Mouse (Mus musculus): ENCODE data around the gene Abhd8.
"Not testable (repeated sequence)": the region's sequence is repeated elsewhere in the genome, so short reads cannot be mapped to it uniquely, and the experiment has no call there.

Gene Abhd8

DNA sequence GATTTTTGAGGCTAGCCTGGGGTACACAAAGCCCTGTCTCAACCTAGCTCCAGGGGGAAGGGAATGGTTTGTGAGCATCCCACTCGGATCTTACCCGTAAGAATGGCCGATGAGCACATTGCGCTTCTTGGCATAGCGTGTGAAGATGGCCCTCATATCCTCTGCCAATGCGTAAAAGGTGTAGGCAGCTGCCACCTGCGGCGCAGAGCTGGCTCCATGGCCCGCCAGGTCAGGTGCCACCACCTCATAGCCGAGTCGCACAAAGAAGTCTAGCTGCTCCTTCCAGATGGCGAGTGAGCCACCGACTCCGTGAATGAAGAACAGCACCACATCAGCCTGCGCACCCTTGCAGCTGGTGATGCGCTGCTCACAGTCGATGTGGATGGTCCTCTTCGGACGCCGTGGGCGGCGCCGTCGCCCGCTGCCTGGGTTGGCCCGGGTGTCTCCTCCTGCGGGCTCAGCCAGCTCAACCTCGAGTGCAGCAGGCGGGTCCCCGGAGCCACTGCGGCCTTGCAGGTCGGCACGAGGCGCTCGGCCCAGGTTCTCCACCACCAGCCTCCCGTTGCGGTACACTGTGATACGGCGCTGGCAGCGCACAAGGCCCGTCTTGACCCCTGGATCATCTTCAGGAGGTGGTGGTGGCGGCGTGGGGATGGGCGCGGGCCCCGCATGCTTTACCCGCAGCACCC, 2.2 kb downstream of the Abhd8 start:
- no peak for DNase-seq (ENCODE audit: low read depth, low spot score)

DNA sequence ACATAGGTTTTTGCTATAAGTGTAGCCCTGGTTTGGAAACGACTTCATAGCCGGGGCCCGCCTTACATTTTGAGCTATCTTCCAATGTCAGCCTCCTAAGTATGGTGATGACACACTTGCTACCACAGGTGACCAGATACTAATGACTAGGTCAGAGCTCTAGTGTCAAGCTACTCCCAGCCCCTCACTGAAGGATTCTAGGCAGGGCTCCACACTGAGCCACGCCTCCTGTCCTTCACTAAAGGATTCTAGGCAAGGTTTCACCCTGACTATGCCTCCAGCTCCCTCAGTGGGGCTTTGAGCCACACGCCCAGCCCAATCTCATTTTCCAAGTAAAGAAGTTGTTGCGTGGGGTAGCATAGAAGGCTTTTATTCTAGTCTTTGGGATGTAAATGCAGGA, 2.7 kb downstream of the Abhd8 start:
- no peak for DNase-seq (ENCODE audit: low read depth, low spot score)

DNA sequence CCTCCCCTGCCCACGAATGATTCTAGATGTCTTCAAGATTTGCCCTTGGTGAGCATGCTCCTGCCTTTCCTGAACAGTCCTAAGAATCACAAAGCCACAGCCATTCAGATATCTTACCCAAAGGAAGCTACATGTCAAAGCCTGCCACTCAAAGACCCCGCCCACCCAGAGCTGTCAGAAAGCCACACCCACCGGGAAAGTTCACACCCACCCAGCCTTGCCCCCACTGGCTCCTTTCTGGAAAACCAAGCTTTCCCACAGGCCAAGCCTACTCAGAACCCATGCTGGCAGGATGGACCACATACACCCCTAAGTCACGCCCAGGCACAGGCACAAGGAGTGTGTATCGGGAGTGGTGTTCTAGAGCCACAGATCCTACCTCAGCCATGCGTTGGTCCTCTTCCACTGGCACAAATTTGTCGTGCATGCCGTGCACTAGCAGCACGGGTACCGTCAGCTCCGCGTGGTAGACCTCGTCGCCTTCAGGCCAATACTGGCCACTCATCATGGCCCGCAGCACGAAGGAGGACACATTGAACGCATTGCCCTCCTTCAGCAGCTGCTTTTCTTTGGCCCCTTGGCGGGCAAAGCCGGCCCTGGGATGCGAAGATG, 5.7 kb downstream of the Abhd8 start:
- peak; percentile 70 for DNase-seq (ENCODE audit: low read depth, low spot score)

DNA sequence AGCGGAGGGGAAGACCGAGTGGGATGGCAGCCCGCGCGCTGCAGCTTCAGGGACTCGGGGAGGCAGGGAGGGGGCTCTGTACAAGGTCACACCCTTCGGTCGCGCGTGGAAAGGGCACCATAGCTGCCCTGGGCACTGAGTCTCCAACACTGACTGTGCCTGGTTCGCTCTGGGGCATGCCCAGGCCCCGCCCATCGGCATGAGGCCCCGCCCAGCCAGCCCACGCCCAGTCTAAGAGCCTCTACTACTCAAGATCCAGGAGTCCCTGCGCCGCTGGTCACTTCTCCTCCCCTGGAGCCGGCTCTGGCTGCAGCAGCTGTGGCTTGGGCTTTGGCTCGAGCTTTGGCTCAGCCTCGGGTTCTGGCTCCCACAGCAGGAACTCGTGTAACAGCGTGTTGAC, 6.5 kb downstream of the Abhd8 start:
- DNase-seq (ENCODE audit: low read depth, low spot score): no peak

DNA sequence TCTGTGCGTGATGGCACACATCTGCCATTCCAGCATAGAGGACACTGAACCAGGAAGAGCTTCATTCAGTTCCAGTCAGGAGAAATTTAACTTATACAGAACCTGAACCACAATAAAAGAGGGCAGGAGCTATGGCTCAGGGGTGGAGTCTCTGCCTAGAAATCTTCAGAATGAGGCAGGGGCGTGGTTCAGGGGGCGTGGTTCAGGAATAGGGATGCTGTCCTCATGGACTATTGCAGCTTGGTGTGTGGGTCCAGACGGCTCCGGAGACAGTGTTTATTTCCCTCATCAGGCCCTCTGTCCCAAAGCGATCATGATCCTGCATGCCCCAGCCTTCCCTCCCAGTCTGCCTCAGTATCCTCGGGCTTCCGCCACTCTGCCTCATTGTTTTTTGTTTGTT, 8.8 kb downstream of the Abhd8 start:
- peak; percentile 64 for DNase-seq (ENCODE audit: low read depth, low spot score)

DNA sequence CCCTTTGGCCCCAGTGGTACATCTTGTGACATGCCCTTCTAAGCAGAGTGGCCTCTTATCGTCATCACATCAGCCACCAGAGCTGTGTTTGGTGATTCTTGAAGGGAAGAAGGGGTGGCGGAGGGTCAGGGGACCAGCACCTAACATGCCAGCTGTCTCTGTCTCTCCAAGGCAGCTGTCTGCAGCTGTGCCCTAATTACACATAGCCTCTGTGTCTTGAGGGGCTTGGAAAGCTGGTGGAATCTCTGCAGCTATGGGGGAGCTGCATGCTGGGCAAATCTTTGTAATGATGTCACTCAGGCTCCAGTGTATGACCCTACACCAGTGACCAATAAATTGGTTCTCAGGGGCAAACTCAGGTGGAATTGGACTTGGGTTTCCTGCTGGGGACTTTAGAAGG, 10.8 kb downstream of the Abhd8 start:
- no peak for DNase-seq (ENCODE audit: low read depth, low spot score)

DNA sequence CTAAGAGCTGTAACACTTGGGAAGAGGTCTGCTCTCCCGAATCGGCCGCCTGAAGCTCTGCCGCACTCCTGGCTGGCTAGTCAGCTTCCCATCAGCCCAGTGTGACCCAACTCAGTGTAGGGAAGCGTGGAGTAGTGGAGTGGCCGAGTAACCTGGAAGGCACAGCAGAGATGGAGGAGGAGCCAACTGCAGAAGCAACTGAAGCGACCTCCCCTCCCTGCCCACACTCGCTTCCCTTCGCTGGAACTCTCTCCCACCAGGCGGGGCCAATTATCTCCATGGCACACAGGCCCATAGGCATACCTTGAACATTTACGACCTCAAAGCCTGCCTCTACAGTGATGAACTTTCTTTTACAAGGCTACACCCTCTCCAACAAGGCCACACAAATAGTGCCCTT, 11.7 kb downstream of the Abhd8 start:
- DNase-seq (ENCODE audit: low read depth, low spot score): no peak

DNA sequence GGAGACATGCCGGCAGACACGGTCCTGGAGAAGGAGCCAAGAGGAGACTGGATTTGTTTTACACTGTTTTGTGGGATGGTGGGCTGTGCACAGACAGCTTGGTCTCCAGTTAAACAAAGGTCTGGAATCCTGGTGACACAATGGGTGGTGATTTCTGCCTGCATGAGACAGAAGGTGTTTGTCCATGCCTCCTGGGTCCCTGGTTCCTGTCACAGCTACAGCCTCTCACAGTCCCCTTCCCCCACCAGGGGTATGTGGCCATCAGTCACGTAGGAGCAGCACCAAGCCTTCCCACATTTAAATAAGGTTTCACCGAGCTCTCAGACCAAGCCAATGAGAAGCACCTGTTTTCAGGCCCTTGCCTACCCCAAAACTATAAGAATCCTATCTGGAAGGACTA, 12.1 kb downstream of the Abhd8 start:
- DNase-seq (ENCODE audit: low read depth, low spot score): no peak

DNA sequence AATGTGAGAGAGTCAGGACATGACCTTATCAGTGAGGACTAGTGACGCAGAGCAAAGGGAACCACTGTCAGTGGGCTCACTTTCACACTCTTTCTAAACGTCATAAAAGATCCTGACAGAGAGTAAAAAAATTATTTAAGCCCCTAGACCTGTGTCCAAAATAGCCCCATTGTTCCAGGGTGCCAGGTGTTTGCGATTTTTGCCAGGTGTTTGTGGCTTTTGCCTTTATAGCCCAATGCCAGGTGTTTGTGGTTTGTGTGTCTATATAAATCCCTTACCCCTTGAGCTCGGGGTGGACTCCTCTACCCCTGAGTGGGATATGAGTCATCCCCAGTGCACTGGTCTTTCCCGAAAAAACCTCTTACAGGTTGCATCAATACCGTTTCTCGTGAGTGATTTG, 18.4 kb downstream of the Abhd8 start:
- DNase-seq (ENCODE audit: low read depth, low spot score): no peak

DNA sequence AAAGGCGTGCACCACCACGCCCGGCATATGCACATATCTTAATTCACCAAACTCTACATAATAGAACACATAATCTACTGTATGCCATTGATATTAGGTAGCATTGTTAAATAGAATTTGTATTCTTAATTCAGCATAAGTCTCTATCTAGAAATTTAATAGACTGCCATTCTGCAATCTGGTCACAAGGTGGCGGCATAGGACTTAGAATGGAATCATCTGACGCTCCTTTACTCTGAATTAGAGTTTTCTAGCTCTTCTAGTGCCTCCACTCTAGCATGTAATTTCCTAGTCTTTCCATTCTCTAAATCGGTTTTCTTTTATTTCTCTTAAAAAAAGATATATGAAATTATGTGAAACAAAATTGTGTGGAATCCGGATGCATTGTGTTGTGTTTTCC, 22.1 kb downstream of the Abhd8 start:
- peak; percentile 65 for DNase-seq (ENCODE audit: low read depth, low spot score)

DNA sequence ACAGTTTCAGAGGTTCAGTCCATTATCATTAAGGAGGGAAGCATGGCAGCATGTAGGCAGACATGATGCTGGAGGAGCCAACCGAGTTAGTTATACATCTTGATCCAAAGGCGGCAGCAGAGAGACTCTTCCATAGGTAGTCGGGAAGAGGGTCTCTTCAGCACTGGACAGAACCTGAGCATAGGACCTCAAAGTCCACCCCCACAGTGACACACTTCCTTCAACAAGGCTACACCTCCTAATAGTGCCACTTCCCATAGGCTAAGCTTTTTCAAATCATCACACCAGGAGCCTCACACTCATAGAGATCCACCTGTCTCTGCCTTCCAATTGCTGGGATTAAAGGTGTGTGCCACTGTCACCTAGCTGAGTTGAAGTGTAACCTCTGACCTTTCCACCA, 26.4 kb downstream of the Abhd8 start:
- no peak for DNase-seq (ENCODE audit: low read depth, low spot score)

DNA sequence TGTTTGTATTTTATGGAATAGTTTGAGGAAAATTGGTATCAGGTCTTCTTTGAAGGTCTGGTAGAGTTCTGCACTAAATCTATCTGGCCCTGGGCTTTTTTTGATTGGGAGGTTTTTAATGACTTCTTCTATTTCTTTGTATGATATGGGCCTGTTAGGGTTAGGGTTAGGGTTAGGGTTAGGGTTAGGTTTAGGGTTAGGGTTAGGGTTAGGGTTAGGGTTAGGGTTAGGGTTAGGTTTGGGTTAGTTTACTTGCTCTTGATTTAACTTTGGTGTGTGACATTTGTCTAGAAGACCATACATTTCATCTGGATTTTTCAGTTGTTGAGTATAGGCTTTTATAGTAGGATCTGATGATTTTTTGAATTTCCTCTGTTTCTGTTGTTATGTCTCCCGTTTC, 30.5 kb downstream of the Abhd8 start:
- DNase-seq (ENCODE audit: low read depth, low spot score): not testable (repeated sequence)

DNA sequence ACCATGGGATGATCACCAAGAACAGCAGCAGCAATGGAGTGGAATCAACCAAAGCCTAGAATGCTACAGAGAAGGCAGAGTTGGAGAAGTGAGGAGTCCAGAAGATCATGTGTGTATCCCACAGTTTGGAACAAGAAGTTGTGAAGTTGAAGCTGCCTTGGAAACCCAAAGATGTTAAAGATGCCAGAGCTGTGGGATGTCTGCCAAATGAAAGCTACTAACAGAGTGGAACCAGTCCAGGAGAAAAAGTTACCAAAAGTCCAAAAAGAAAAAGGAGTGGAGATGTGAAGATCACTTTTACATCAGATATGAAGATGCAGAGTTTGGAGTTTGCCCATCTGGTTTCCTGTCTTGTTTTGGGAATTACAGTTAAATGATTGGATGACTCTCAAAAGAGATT, 41.3 kb downstream of the Abhd8 start:
- no peak for DNase-seq (ENCODE audit: low read depth, low spot score)

DNA sequence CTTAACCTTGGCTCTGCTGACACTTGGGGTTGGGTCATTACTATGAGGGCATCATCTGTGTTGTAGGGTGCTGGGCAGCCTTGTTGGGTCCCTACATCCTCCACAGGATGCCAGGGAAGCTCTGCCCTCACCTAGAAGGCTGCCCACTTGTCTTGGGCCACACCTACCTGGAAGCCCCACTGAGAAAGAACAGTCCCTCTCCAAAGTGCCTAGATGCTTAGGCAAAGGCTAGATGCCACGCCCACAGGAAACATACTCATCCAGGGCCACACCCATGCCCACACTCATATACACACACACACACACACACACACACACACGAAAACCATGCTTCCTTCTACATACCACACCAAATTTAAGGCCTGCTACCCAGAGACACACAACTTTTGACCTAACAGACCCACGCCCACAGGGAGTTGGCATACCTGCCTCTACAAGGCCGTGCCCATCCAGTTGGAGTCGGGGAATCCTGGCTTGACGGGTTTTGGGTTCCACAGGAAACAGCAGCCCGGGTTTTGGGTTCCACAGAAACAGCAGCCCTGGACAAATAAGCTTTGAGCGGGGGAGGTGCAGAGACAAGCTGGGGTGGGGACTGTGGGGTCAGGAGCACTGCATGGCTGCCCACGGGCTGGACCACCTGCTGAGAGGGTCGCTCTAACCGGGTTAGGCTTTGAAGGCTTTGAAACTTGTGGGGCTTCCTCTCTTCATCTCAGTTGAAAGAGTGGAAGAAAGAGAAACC, 51.8 kb downstream of the Abhd8 start:
- DNase-seq (ENCODE audit: low read depth, low spot score): peak; percentile 43

DNA sequence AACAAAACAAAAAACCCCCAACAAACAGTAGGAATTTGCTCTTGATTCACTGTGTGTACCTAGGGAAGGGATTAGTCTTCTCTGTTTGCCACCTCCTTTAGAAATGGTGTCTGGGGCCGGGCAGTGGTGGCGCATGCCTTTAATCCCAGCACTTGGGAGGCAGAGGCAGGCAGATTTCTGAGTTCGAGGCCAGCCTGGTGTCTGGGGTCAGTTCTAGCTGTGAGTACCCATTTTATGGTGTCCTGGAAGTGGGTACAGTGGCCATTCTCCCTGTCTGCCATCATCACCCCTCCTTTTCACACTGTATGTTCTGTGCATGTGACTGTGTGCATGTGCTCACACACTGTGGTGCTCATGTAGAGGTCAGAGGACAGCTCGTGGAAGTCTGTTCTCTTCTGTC, 55.2 kb downstream of the Abhd8 start:
- no peak for DNase-seq (ENCODE audit: low read depth, low spot score)

DNA sequence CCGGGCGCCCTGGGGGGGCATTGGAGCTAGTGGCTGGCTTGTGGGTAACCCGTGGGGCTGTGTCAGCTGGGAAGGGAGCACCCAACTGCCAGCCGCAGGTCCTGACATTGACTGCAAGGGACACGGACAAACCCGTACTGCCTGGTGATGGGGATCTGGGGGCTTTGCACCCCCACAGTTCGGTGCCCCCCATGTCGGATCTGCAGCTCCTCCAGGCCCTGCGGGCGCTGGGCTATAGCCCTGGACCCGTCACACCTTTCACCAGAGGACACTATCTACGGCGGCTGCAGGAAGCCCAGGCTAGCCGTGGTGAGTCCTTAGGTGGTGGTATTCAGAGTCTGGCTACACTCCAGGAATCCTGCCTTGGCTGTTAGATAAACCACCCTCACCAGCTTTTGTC, 56.0 kb downstream of the Abhd8 start:
- no peak for DNase-seq (ENCODE audit: low read depth, low spot score)
